Mouse (Mus musculus) neural tube, embryonic 15.5 days (tissue): ENCODE results near the gene Gdf1. TPM values are rescaled to one million over a fixed set of nuclear protein-coding genes. Genes with fewer than 3 reads are reported as not detected.

ENCODE experiments used
- ATAC-seq: fragments of 200-750 bp; cut with Nextera tagmentation; 2 replicates; pipeline ENCODE4 v1.8.0; 2017; ENCODE audit warnings: mild to moderate bottlenecking, moderate TSS enrichment, moderate library complexity; ENCODE audit not compliant: low FRiP score
- H3K27ac ChIP-seq: fragments of 300-500 bp; sonication (generic); replicated peaks from 2 replicates; pipeline ENCODE4 v1.5.1; 2015; ENCODE audit warnings: mild to moderate bottlenecking, inconsistent platforms
- H3K27me3 ChIP-seq: fragments of 300-500 bp; sonication (generic); replicated peaks from 2 replicates; pipeline ENCODE4 v1.6.1; 2015; ENCODE audit warnings: inconsistent platforms
- H3K36me3 ChIP-seq: fragments of 300-500 bp; sonication (generic); 2 replicates; pipeline ENCODE4 v1.6.1; 2015; ENCODE audit warnings: inconsistent platforms
- H3K4me1 ChIP-seq: fragments of 300-500 bp; sonication (generic); 2 replicates; pipeline ENCODE4 v1.6.1; 2015; ENCODE audit warnings: inconsistent platforms
- H3K4me2 ChIP-seq: fragments of 300-500 bp; sonication (generic); 2 replicates; pipeline ENCODE4 v1.6.1; 2015; ENCODE audit warnings: inconsistent platforms, mild to moderate bottlenecking, moderate library complexity
- H3K4me3 ChIP-seq: fragments of 300-500 bp; sonication (generic); replicated peaks from 2 replicates; pipeline ENCODE4 v1.5.1; 2015; ENCODE audit warnings: mild to moderate bottlenecking, inconsistent platforms
- H3K9ac ChIP-seq: fragments of 300-500 bp; sonication (generic); replicated peaks from 2 replicates; pipeline ENCODE4 v1.6.1; 2015; ENCODE audit warnings: mild to moderate bottlenecking, inconsistent platforms
- H3K9me3 ChIP-seq: fragments of 300-500 bp; sonication (generic); replicated peaks from 2 replicates; pipeline ENCODE4 v1.6.1; 2016; ENCODE audit warnings: inconsistent platforms
- WGBS: fragments of 180-500 bp; shearing (Covaris S2); methylation state at CpG from one replicate; pipeline ENCODE4 v1.1.7; 2015; ENCODE audit warnings: mixed read lengths; 5-methylcytosine and 5-hydroxymethylcytosine counted together
- polyA plus RNA-seq: library from polyadenylated mRNA; unstranded; fragments of >200 nt; fragmentation: Nextera tagmentation; extraction: Ambion mirVana; gene quantifications from 2 replicates; pipeline ENCODE4 v1.2.1, GENCODE M21; 2015

The Gdf1 gene
- polyA plus RNA-seq, 1 experiment from 2014 or later, result 7.9 TPM

DNA sequence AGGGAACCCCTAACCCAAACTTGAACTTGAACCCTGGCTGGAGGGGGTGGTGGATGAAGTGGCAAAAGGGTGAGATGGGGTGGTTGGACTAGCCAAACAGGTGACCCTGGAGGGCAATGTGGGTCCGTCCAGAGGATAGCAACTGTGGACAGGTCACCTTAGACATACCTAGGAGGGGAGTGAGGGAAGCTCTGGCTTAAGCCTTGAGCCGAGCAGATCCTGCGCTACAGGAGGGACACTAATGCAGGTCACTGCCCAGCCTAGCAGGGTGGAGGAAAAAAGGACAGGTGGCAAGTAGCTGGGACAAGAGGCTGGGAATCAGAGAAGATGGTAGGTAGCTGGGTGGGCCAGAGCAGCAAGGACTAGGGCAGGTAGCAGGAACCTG is 22.4 kb downstream of the Gdf1 start:
- H3K4me2 ChIP-seq, result peak overlapping the region; percentile 98
- peak overlapping the region; percentile 78 for H3K4me3 ChIP-seq
- H3K27ac ChIP-seq, result no peak overlapping the region; the same call in 1 of the 2 replicates
- no peaks in the 10 kb centered on the region for H3K9me3 ChIP-seq
- H3K36me3 ChIP-seq, result peaks cover 5% of the 10 kb centered on the region; the same call in 1 of the 2 replicates
- WGBS, result 35% methylated on average over 3 of the region's 3 CpGs
- H3K9ac ChIP-seq, result peak overlapping the region; percentile 89
- no peaks in the 10 kb centered on the region for H3K27me3 ChIP-seq
- no peak for ATAC-seq
- peaks cover 56% of the 10 kb centered on the region for H3K4me1 ChIP-seq

DNA sequence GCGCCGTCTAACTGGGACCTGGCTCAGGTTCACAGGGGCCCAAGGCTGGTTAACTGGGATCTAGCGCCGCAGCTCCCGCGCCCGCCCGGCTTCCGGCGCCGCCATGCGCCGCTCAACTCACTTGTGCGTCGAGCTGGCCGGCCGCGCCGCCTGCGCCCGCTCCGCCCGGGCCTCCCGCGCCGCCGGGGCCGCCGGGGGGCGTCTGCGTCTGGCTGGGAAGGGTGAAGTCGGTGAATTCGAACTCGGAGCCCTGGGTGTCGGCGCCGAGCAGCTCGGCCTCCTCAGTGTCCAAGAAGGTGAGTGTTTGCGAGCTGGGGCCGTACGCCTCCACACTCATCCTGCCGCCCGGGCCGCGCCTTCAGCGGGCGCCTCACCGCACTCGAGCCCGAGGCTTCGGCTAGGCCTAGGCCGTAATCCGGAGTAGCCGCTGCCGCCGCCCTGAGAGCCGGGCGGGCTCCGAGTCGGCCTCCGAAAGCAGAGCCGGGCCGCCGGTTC is 23.1 kb downstream of the Gdf1 start:
- WGBS, result under 1% methylated on average over 61 of the region's 64 CpGs
- Histone ChIP-seq H3K4me2 (peak overlapping the region; percentile 98), H3K4me1 (peaks cover 56% of the 10 kb centered on the region), H3K9me3 (no peaks in the 10 kb centered on the region), H3K4me3 (peak overlapping the region; percentile 78), H3K36me3 (peaks cover 5% of the 10 kb centered on the region; the same call in 1 of the 2 replicates), H3K27me3 (no peaks in the 10 kb centered on the region), H3K27ac (peak overlapping the region; percentile 89), H3K9ac (peak overlapping the region; percentile 89)
- peak; percentile 40; the same call in 1 of the 2 replicates for ATAC-seq

DNA sequence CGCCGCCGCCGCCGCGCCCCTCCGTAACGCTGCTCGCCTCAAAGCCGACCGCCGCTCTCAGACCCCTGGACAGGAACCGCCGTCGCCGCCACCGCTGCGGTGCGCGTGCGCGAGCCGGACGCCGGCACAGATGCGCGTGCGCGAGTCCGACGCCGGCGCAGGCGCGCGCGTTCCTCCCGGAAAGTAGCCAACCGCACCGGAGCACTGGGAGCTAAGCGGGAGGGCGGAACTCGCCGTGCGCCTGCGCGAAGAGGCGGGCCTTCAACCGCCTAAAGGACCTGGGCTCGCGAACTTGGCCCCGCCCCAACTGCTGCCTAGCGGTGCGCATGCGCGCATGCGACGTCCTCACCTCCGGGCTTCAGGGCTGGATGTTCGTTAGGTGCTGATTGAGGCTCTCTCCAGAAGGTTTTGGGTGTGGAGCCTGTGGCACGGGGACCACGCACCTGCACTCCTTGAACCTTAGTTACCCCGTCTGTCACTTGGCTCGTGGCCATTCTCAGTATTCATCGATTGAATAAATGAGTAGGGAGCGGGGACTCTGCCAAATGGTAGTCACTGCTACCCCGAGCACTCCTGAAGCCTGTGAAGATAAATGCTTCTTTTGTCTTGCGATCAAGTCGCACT is 23.7 kb downstream of the Gdf1 start, which contains the start of gene Upf1:
TSS of gene Upf1 (minus strand) at position 85 of the 624 bp plus-strand sequence.
- Histone ChIP-seq H3K4me1 (peaks cover 52% of the 10 kb centered on the region), H3K27ac (peak within 1 kb of the TSS; percentile 89), H3K4me2 (peak within 1 kb of the TSS; percentile 98), H3K36me3 (peaks cover 5% of the 10 kb centered on the region; the same call in 1 of the 2 replicates), H3K27me3 (no peaks in the 10 kb centered on the region), H3K4me3 (peak within 1 kb of the TSS; percentile 78), H3K9me3 (no peaks in the 10 kb centered on the region), H3K9ac (peak within 1 kb of the TSS; percentile 89)
- peak; percentile 91 for ATAC-seq
- WGBS, result under 1% methylated on average over 64 of the region's 69 CpGs

DNA sequence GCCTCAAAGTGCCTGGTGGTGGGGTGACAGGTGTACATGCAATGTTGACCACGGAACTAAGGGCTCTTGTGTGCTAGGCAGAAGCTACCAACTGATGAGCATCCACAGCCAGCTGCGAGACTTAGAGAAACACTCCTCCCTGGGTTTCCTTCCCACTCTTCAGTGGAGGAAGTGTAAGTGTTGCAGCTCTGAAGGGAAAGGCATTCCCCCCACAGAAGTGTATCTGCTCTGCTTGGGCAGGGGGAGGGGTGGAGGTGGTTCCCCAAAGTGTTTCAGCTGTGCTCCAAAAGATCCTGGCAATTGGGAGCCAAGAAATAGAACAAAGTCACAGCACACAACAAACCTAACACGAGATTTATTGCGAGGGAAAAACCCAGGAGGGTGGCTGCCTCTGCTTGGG is 24.4 kb downstream of the Gdf1 start:
- peak; percentile 4 for ATAC-seq
- H3K9me3 ChIP-seq, result no peaks in the 10 kb centered on the region
- 70% methylated on average over 4 of the region's 4 CpGs for WGBS

DNA sequence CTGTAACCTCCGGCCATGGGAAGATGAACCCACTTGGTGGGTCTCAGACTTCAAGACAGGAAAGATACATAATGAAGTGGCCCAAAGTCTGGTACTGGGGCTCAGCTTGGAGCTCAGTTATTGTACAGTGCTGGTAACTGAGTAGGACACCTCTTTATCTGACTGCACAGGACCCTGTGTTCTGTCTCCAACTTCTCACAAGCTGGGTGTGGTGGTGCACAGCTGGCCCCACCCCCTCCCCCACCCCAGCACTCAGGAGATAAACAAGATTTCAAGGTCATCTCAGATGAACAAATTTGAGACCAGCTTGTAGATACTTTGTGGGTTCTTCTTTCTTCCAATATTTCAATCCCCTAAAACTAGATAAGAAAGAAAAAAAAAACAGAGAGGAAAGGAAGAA is 26.5 kb downstream of the Gdf1 start:
- no peak overlapping the region for H3K9ac ChIP-seq
- H3K4me2 ChIP-seq, result no peak overlapping the region
- no peak for ATAC-seq
- H3K27me3 ChIP-seq, result no peaks in the 10 kb centered on the region
- no peak overlapping the region for H3K4me3 ChIP-seq
- WGBS, result 87% methylated on average over 1 of the region's 1 CpGs
- peaks cover 23% of the 10 kb centered on the region for H3K4me1 ChIP-seq
- H3K27ac ChIP-seq, result no peak overlapping the region
- H3K36me3 ChIP-seq, result no peaks in the 10 kb centered on the region
- no peaks in the 10 kb centered on the region for H3K9me3 ChIP-seq

More for the DNA sequence above, 24.4 kb downstream of the Gdf1 start:
- Histone ChIP-seq H3K27me3 (no peaks in the 10 kb centered on the region), H3K4me3 (peak overlapping the region; percentile 78), H3K4me2 (peak overlapping the region; percentile 98), H3K27ac (peak overlapping the region; percentile 86), H3K36me3 (0 out of 2 replicates have a peak, but pooled peaks cover 2% of the 10 kb centered on the region), H3K4me1 (peaks cover 45% of the 10 kb centered on the region), H3K9ac (peak overlapping the region; percentile 58)

DNA sequence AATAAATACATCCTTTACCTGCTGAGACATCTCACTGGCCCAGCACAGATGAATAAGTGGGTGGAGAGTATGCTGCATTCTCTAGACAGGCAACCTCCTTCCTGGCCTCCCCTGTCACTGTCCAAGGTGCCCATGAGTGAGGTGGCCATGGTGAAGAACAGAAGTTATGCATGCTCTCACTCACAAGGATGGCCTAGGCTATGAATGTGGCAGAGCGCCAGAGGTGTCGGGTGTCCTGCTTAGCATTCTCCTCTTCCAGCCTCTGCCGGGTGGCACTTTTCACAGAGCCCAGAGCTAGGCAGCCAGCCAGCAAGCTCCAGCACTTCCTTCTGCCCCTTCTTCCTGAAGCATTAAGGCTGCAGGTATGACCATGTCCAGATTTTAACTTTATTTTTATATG is 29.8 kb downstream of the Gdf1 start:
- Histone ChIP-seq H3K4me3 (no peak overlapping the region), H3K36me3 (no peaks in the 10 kb centered on the region)
- 34% methylated on average over 3 of the region's 3 CpGs for WGBS

DNA sequence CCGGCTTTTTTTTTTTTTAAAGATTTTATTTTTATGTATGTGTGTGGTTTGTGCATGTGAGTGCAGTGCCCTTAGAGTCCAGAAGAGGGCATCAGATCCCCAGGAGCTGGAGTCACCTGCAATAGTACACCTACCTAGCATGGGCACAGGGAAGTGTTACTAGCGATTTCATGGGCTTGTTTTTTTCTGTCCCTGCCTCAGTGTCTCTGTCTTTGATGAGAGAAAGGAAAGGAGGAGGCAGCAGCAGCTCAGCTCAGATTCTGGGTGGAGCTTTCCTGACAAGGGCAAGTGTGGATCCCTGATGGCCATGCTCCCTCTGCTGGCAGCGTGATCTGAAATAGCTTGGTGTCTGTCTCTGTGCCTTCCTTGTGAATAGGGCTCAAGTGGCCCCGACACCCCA is 31.2 kb downstream of the Gdf1 start:
- H3K4me3 ChIP-seq, result no peak overlapping the region
- WGBS, result 53% methylated on average over 4 of the region's 4 CpGs
- H3K27ac ChIP-seq, result no peak overlapping the region
- H3K4me1 ChIP-seq, result no peaks in the 10 kb centered on the region
- H3K9ac ChIP-seq, result no peak overlapping the region
- ATAC-seq, result no peak
- H3K36me3 ChIP-seq, result no peaks in the 10 kb centered on the region
- no peak overlapping the region for H3K4me2 ChIP-seq
- H3K9me3 ChIP-seq, result no peaks in the 10 kb centered on the region
- no peaks in the 10 kb centered on the region for H3K27me3 ChIP-seq

More for the DNA sequence above, 29.8 kb downstream of the Gdf1 start:
- Histone ChIP-seq H3K27ac (no peak overlapping the region), H3K9me3 (no peaks in the 10 kb centered on the region), H3K9ac (no peak overlapping the region), H3K4me1 (0 out of 2 replicates have a peak, but pooled peaks cover 1% of the 10 kb centered on the region), H3K27me3 (no peaks in the 10 kb centered on the region), H3K4me2 (no peak overlapping the region)
- no peak for ATAC-seq

DNA sequence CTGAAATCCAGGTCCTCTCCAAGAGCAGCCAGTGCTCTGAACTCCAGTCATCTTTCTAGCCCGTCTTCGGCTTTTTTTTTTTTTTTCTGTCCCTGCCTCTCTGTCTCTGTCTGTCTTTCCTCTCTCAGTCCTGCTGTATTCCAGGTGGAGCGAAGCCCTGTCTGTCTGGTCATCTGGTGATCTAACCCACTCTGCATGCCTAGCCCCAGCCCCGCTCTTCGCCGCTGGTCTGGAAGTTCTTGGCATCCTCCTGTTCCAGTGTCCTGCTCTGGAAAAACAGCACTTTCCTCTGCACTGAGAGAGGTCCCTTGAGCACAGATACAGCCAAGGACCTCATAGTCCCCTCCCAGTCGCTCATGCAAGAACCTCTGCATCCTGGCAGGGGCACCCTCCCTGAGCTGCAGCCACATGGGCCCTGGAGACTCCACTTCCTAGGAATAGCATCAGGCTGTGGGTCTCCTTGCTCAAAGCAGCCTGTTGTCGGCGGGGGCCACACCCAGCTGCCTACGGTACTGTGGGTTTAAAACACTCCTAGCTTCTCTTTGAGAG is 31.9 kb downstream of the Gdf1 start:
- H3K36me3 ChIP-seq, result no peaks in the 10 kb centered on the region
- H3K27me3 ChIP-seq, result no peaks in the 10 kb centered on the region
- H3K4me2 ChIP-seq, result no peak overlapping the region
- ATAC-seq, result no peak
- H3K4me1 ChIP-seq, result no peaks in the 10 kb centered on the region
- H3K9ac ChIP-seq, result no peak overlapping the region; the same call in 1 of the 2 replicates
- H3K9me3 ChIP-seq, result no peaks in the 10 kb centered on the region
- no peak overlapping the region for H3K4me3 ChIP-seq
- WGBS, result 81% methylated on average over 10 of the region's 10 CpGs
- no peak overlapping the region for H3K27ac ChIP-seq

DNA sequence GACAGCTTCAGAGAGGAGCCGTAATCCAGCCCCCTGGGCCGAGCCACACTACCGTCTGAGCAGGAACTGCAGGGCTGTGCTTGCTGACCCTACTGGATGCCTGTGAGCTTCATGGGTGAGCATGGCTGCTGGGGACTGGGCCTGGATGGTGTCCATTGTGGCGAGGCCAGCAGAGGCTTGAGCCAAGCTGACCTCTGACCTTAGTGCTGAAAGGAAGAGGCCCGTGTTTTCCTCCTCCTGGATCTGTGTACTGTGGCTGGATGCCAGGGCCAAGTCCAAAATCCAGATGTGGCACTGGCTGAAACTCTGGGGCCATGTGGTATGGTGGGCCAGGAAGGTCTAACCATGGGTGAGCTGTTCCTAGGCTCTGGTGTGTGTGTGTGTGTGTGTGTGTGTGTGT is 34.4 kb downstream of the Gdf1 start:
- ATAC-seq, result no peak
- no peaks in the 10 kb centered on the region for H3K4me1 ChIP-seq
- H3K9ac ChIP-seq, result no peak overlapping the region
- H3K27me3 ChIP-seq, result no peaks in the 10 kb centered on the region
- H3K4me3 ChIP-seq, result no peak overlapping the region
- H3K27ac ChIP-seq, result no peak overlapping the region
- no peaks in the 10 kb centered on the region for H3K9me3 ChIP-seq
- WGBS, result 24% methylated on average over 5 of the region's 5 CpGs
- H3K4me2 ChIP-seq, result no peak overlapping the region
- no peaks in the 10 kb centered on the region for H3K36me3 ChIP-seq

DNA sequence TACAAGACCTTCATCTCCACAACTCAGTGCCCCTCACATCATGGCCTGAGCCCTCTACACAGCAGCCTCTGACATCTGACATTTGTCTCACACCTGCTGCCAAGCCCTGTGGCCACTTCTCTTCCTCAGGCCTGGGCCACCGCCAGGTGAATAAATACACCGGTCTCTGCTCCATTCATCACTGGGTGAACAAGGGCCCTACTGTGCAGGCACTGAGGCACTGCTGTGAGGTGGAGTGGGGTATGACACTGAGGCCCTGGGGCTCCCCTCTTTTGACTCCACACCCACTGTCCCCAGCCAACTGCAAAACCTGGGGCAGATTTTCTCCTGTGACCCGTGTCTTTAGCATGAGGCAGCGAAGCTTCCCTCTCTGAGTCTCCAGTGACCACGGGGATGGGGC is 37.0 kb downstream of the Gdf1 start:
- Histone ChIP-seq H3K4me2 (no peak overlapping the region), H3K36me3 (no peaks in the 10 kb centered on the region), H3K27ac (no peak overlapping the region), H3K4me3 (no peak overlapping the region), H3K27me3 (peaks cover 10% of the 10 kb centered on the region), H3K9me3 (no peaks in the 10 kb centered on the region), H3K9ac (no peak overlapping the region), H3K4me1 (no peaks in the 10 kb centered on the region)
- WGBS, result 67% methylated on average over 5 of the region's 5 CpGs
- ATAC-seq, result no peak

DNA sequence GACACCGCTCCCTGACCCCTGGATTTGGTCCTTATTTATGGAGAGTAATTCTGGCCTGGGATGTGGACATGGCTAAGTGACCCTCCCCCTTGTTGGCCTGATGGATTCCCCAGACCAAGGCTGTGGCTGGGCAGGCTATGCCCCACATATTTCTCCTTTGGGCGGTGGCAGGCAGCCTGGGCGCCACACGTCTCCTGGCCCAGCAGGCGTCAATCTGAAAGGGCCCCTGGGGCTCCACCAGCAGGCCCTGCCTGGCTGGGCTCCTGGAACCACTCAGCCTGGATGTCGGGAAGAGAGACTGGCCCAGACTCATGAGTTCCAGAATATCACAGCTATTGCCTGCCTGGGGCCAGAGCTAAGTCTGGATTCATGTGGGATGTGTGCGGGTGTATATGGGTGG is 40.9 kb downstream of the Gdf1 start:
- Histone ChIP-seq H3K36me3 (no peaks in the 10 kb centered on the region), H3K9me3 (no peaks in the 10 kb centered on the region), H3K27ac (no peak overlapping the region), H3K27me3 (peaks cover 49% of the 10 kb centered on the region), H3K4me2 (no peak overlapping the region), H3K4me1 (peaks cover 22% of the 10 kb centered on the region), H3K9ac (no peak overlapping the region), H3K4me3 (no peak overlapping the region)
- no peak for ATAC-seq
- 76% methylated on average over 7 of the region's 7 CpGs for WGBS

DNA sequence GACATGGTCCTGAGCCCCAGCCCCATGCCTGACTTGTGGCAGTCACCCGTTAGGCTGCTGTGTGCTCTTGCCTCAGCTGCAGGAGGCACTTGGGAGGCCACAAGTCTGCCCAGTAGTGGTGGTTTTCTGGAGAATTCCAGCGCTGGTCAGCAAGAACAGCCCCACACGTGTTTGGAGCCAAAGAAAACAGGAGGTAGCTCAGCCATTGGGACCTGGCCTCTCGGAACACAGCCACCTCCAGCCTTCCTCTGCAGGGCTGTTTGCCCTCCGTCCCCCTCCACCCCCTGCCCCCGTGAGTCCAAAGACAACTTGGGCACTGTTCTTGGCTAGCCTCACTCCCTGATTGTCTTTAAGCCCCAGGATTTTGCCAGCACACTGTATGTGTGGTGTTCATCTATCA is 42.3 kb downstream of the Gdf1 start:
- 40% methylated on average over 6 of the region's 6 CpGs for WGBS

More for the DNA sequence above, 42.3 kb downstream of the Gdf1 start:
- ATAC-seq, result no peak
- peaks cover 64% of the 10 kb centered on the region for H3K27me3 ChIP-seq
- no peak overlapping the region for H3K27ac ChIP-seq
- H3K9ac ChIP-seq, result no peak overlapping the region
- H3K4me2 ChIP-seq, result no peak overlapping the region
- H3K36me3 ChIP-seq, result no peaks in the 10 kb centered on the region
- no peaks in the 10 kb centered on the region for H3K9me3 ChIP-seq
- H3K4me1 ChIP-seq, result peaks cover 35% of the 10 kb centered on the region
- H3K4me3 ChIP-seq, result no peak overlapping the region
